Comparison of ENCODE assay signal across 8 mouse cellular contexts in the genomic region with DNA sequence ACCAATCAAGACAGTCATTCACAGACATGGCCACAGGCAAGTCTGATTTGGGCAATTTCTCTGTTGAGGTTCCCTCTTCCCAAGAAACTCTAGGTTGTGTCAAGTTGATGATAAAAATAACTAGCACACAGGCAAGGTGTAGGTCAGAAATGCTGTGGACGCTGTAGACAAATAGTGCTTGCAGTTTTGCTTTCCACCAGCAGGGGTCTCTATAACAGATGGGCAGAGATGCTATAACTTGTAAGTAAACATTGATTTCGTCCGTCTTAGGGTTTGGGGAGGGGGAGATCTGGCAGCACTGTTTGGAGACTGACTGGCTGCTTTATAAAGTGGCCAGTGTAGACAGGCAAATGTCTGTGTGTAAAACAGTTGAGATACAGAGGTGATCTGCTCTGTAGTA. TPM values are rescaled to one million over a fixed set of nuclear protein-coding genes. Genes with fewer than 3 reads are reported as not detected.
A peak's percentile ranks its signal among the peaks of the same experiment; 100 is the strongest.
DNase-seq lines count a peak whose midpoint lies in the region; ATAC-seq and TF ChIP-seq lines count a peak whose summit lies in the region.

No protein-coding gene starts in this region.

- TF ChIP-seq POLR2A in liver, adult 2 months (IDR thresholded peaks at IDR 0.05; ENCODE audit: extremely low read depth, insufficient read depth, low read length): no peak
- TF ChIP-seq POLR2A in brain, embryonic 14.5 days (IDR thresholded peaks at IDR 0.05; ENCODE audit: borderline replicate concordance, extremely low read depth, insufficient read depth, insufficient read length, poor library complexity, severe bottlenecking): no peak

- H3K79me2 ChIP-seq in liver, adult 2 months (ENCODE audit: control insufficient read depth, insufficient read depth, low read length): no peaks in the 10 kb centered on the region

- no peak overlapping the region for H3K4me2 ChIP-seq in forebrain, embryonic 14.5 days (ENCODE audit: low read length)
- no peak overlapping the region for H3K4me2 ChIP-seq in forebrain, embryonic 12.5 days
- H3K4me2 ChIP-seq in liver, embryonic 12.5 days: no peak overlapping the region

- TF ChIP-seq CTCF in liver, adult 2 months (IDR thresholded peaks at IDR 0.05; ENCODE audit: low read depth, low read length): peak; percentile 23; the same call in 1 of the 2 replicates
- peak; percentile 57; the same call in 1 of the 2 replicates for TF ChIP-seq CTCF in brain, embryonic 14.5 days (IDR thresholded peaks at IDR 0.05; ENCODE audit: borderline replicate concordance, extremely low read depth, insufficient read depth, insufficient read length)

- H3K9ac ChIP-seq in forebrain, embryonic 14.5 days (ENCODE audit: low read length): no peak overlapping the region
- no peak overlapping the region for H3K9ac ChIP-seq in forebrain, embryonic 12.5 days
- no peak overlapping the region for H3K9ac ChIP-seq in liver, adult 2 months (ENCODE audit: low read depth, low read length)
- H3K9ac ChIP-seq in liver, embryonic 12.5 days: no peak overlapping the region

- no peaks in the 10 kb centered on the region for H3K4me1 ChIP-seq in forebrain, embryonic 14.5 days (ENCODE audit: control insufficient read depth, insufficient read depth, low read length)
- H3K4me1 ChIP-seq in forebrain, embryonic 12.5 days: no peaks in the 10 kb centered on the region
- no peaks in the 10 kb centered on the region for H3K4me1 ChIP-seq in liver, adult 2 months (ENCODE audit: control insufficient read depth, insufficient read depth, low read length)
- peaks cover 5% of the 10 kb centered on the region; the same call in 1 of the 2 replicates for H3K4me1 ChIP-seq in liver, embryonic 12.5 days

- H3K4me3 ChIP-seq in forebrain, embryonic 14.5 days (ENCODE audit: low read depth, low read length): no peak overlapping the region
- no peak overlapping the region for H3K4me3 ChIP-seq in forebrain, embryonic 12.5 days (replicated peaks)
- H3K4me3 ChIP-seq in liver, adult 2 months (ENCODE audit: insufficient read depth, low read depth, low read length): no peak overlapping the region
- H3K4me3 ChIP-seq in liver, embryonic 12.5 days: no peak overlapping the region

- H3K27ac ChIP-seq in forebrain, embryonic 14.5 days (ENCODE audit: low read depth, low read length): no peak overlapping the region
- H3K27ac ChIP-seq in forebrain, embryonic 12.5 days: no peak overlapping the region
- no peak overlapping the region for H3K27ac ChIP-seq in liver, adult 2 months (replicated peaks; ENCODE audit: insufficient read depth, low read depth, low read length)
- H3K27ac ChIP-seq in liver, embryonic 12.5 days: no peak overlapping the region

- 15% methylated on average over 3 of the region's 3 CpGs for WGBS in forebrain, embryonic 14.5 days
- WGBS in forebrain, embryonic 12.5 days: 19% methylated on average over 3 of the region's 3 CpGs
- 32% methylated on average over 3 of the region's 3 CpGs for WGBS in liver, adult 2 months
- WGBS in liver, embryonic 12.5 days (ENCODE audit: insufficient replicate concordance): 17% methylated on average over 3 of the region's 3 CpGs

- no peaks in the 10 kb centered on the region for H3K9me3 ChIP-seq in forebrain, embryonic 14.5 days (replicated peaks; ENCODE audit: control insufficient read depth, low read length)
- H3K9me3 ChIP-seq in forebrain, embryonic 12.5 days: no peaks in the 10 kb centered on the region
- no peaks in the 10 kb centered on the region for H3K9me3 ChIP-seq in liver, embryonic 12.5 days (replicated peaks)

- DNase-seq in forebrain, embryonic 14.5 days (ENCODE audit: low spot score): peak; percentile 49
- DNase-seq in liver, adult 2 months (ENCODE audit: extremely low read depth, low read depth, low spot score): peak; percentile 24
- DNase-seq in brain, embryonic 14.5 days (ENCODE audit: low read depth): peak; percentile 39
- peak; percentile 78 for DNase-seq in heart, postnatal 4 days
- peak; percentile 42 to 54 for DNase-seq in natural killer cell, adult 2 months (ENCODE audit: low spot score in 2 of 2)

- H3K36me3 ChIP-seq in forebrain, embryonic 14.5 days (ENCODE audit: control insufficient read depth, insufficient read depth, low read length): no peaks in the 10 kb centered on the region
- no peaks in the 10 kb centered on the region for H3K36me3 ChIP-seq in forebrain, embryonic 12.5 days (replicated peaks)
- no peaks in the 10 kb centered on the region for H3K36me3 ChIP-seq in liver, adult 2 months (ENCODE audit: control insufficient read depth, insufficient read depth, low read length)
- H3K36me3 ChIP-seq in liver, embryonic 12.5 days: peaks cover 9% of the 10 kb centered on the region

- no peak for ATAC-seq in forebrain, embryonic 14.5 days
- ATAC-seq in forebrain, embryonic 12.5 days (ENCODE audit: low FRiP score): no peak
- ATAC-seq in liver, embryonic 12.5 days: no peak
- ATAC-seq in frontal cortex, adult (ENCODE audit: low TSS enrichment): no peak

- no peaks in the 10 kb centered on the region for H3K27me3 ChIP-seq in forebrain, embryonic 14.5 days (replicated peaks; ENCODE audit: control insufficient read depth, insufficient read depth, low read length)
- H3K27me3 ChIP-seq in forebrain, embryonic 12.5 days: 0 out of 2 replicates have a peak, but pooled peaks cover 2% of the 10 kb centered on the region
- H3K27me3 ChIP-seq in liver, adult 2 months (ENCODE audit: control insufficient read depth, insufficient read depth, low read length): no peaks in the 10 kb centered on the region
- H3K27me3 ChIP-seq in liver, embryonic 12.5 days (replicated peaks): peaks cover 8% of the 10 kb centered on the region; the same call in 1 of the 2 replicates

RNA-seq across cellular contexts. Expression of gene Gsn, which starts 35.7 kb away (rescaled TPM):
- 22.5 and 25.0 TPM in 2 replicates for polyA plus RNA-seq in forebrain, embryonic 14.5 days (2014; fragmentation: Nextera tagmentation; extraction: Ambion mirVana)
- polyA plus RNA-seq in forebrain, embryonic 12.5 days (2016; fragmentation: Nextera tagmentation; extraction: Ambion mirVana): 27.2 and 32.7 TPM in 2 replicates
- total RNA-seq in liver, adult 2 months (2014; rRNA removed): 16.9 and 22.8 TPM in 2 replicates
- polyA plus RNA-seq in liver, adult 2 months (2012; rRNA removed): 20.9 and 22.5 TPM in 2 replicates
- 76.8 and 80.4 TPM in 2 replicates for polyA plus RNA-seq in liver, embryonic 12.5 days (2016; fragmentation: Nextera tagmentation; extraction: Ambion mirVana)
- 21.6 and 26.6 TPM in 2 replicates for polyA plus RNA-seq in brain, embryonic 14.5 days (2012; rRNA removed)
- 100 to 1,000 TPM; 164 to 171 TPM for total RNA-seq in heart, postnatal 4 days (2021)

RNA-seq across cellular contexts. Expression of gene Stom, which starts 44.9 kb away (rescaled TPM):
- polyA plus RNA-seq in forebrain, embryonic 14.5 days (2014; fragmentation: Nextera tagmentation; extraction: Ambion mirVana): 11.0 and 12.4 TPM in 2 replicates
- 11.0 TPM in 2 replicates for polyA plus RNA-seq in forebrain, embryonic 12.5 days (2016; fragmentation: Nextera tagmentation; extraction: Ambion mirVana)
- total RNA-seq in liver, adult 2 months (2014; rRNA removed): 42.4 and 46.7 TPM in 2 replicates
- polyA plus RNA-seq in liver, adult 2 months (2012; rRNA removed): 34.2 and 40.3 TPM in 2 replicates
- 134 TPM in 2 replicates for polyA plus RNA-seq in liver, embryonic 12.5 days (2016; fragmentation: Nextera tagmentation; extraction: Ambion mirVana)
- polyA plus RNA-seq in brain, embryonic 14.5 days (2012; rRNA removed): 8.2 and 11.6 TPM in 2 replicates
- total RNA-seq in heart, postnatal 4 days (2021): 10 to 100 TPM; 48.1 to 52.2 TPM

Comparison
In these comparisons a context has a peak if more than half of its experiments do, and no peak if none do; other contexts are left out.
1. DNase-seq: peak in every context shown above with its lines; median percentile 78 in heart, postnatal 4 days; 49 in forebrain, embryonic 14.5 days; 48 in natural killer cell, adult 2 months; 39 in brain, embryonic 14.5 days; 24 in liver, adult 2 months.